Mouse (Mus musculus): ENCODE data around the gene Perp. TPM values are rescaled to one million over a fixed set of nuclear protein-coding genes. Genes with fewer than 3 reads are reported as not detected.

Gene Perp
- polyA plus RNA-seq, 1 experiment, result 422 TPM

DNA sequence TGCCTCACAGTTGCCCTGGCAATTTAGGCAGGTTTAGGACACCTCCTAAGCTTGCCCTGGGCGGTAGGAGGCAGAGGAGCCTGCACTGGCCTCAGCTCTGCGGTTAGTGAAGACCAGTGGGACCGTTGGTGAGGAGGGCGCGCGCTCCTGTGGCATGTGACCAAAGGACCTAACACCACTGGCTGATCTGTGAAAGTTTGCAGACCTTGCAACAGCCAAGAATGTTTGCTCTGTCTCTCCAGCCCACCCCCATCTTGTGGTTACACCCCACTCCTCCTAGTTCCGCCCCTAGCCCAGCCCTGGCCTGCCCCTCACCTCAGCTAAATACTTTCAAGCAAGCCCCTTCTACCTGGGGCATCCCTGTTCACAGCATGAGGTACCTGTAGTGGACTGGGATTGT, 13.0 kb upstream of the Perp start:
- Histone ChIP-seq H3K27ac (ENCODE audit: insufficient read depth, low read depth, low read length) (no peak overlapping the region), H3K4me1 (ENCODE audit: control insufficient read depth, insufficient read depth, insufficient read length, low read length) (no peaks in the 10 kb centered on the region), H3K27me3 (ENCODE audit: control insufficient read depth, insufficient read depth, low read length) (no peaks in the 10 kb centered on the region), H3K36me3 (ENCODE audit: control insufficient read depth, insufficient read depth, low read length) (no peaks in the 10 kb centered on the region), H3K4me3 (ENCODE audit: low read depth, low read length) (no peak overlapping the region)
- WGBS, result 47% methylated on average over 7 of the region's 7 CpGs
- TF ChIP-seq CTCF (IDR thresholded peaks at IDR 0.05; ENCODE audit: extremely low read depth, insufficient read length, insufficient replicate concordance, low read depth, low read length), result no peak
- no peak for TF ChIP-seq POLR2A (IDR thresholded peaks at IDR 0.05; ENCODE audit: low read depth, low read length)

DNA sequence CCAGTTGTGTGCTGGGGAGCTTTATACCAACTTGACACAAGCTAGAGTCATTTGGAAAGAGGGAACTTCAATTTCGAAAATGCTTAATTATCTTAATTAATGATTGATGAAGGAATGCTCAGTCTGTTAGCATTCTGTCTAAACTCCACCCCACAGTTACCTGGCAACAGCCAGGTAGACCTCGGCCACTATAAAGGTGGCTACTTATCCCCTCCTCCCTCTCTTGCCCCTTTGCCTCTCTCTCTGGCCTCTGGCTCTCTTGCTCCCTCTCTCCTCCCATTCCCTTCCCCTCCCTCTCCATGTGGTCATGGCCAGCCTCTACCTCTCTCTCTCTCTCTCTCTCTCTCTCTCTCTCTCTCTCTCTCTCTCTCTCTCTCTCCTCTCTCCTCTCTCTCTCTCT, 10.4 kb upstream of the Perp start:
- no peaks in the 10 kb centered on the region for H3K27me3 ChIP-seq (ENCODE audit: control insufficient read depth, insufficient read depth, low read length)
- no peak overlapping the region for H3K27ac ChIP-seq (ENCODE audit: insufficient read depth, low read depth, low read length)
- H3K4me3 ChIP-seq (ENCODE audit: low read depth, low read length), result no peak overlapping the region
- TF ChIP-seq POLR2A (IDR thresholded peaks at IDR 0.05; ENCODE audit: low read depth, low read length) (no peak), CTCF (IDR thresholded peaks at IDR 0.05; ENCODE audit: extremely low read depth, insufficient read length, insufficient replicate concordance, low read depth, low read length) (no peak)
- no peaks in the 10 kb centered on the region for H3K36me3 ChIP-seq (ENCODE audit: control insufficient read depth, insufficient read depth, low read length)
- WGBS, result 24% methylated on average over 2 of the region's 2 CpGs
- no peaks in the 10 kb centered on the region for H3K4me1 ChIP-seq (ENCODE audit: control insufficient read depth, insufficient read depth, insufficient read length, low read length)

GRCm38 (mm10) chr10:18835684-18836479, 8.9 kb upstream of the Perp start:
- Histone ChIP-seq H3K27ac (ENCODE audit: insufficient read depth, low read depth, low read length) (no peak overlapping the region), H3K4me3 (ENCODE audit: low read depth, low read length) (no peak overlapping the region), H3K27me3 (ENCODE audit: control insufficient read depth, insufficient read depth, low read length) (no peaks in the 10 kb centered on the region), H3K36me3 (ENCODE audit: control insufficient read depth, insufficient read depth, low read length) (no peaks in the 10 kb centered on the region), H3K4me1 (ENCODE audit: control insufficient read depth, insufficient read depth, insufficient read length, low read length) (no peaks in the 10 kb centered on the region)
- no peak for TF ChIP-seq POLR2A (IDR thresholded peaks at IDR 0.05; ENCODE audit: low read depth, low read length)
- no peak for TF ChIP-seq CTCF (IDR thresholded peaks at IDR 0.05; ENCODE audit: extremely low read depth, insufficient read length, insufficient replicate concordance, low read depth, low read length)
- WGBS, result 64% methylated on average over 6 of the region's 6 CpGs

GRCm38 (mm10) chr10:18839530-18839929, 5.3 kb upstream of the Perp start:
- WGBS, result 78% methylated on average over 4 of the region's 4 CpGs
- no peaks in the 10 kb centered on the region for H3K36me3 ChIP-seq (ENCODE audit: control insufficient read depth, insufficient read depth, low read length)
- peaks cover 2% of the 10 kb centered on the region; the same call in 1 of the 2 replicates for H3K4me1 ChIP-seq (ENCODE audit: control insufficient read depth, insufficient read depth, insufficient read length, low read length)
- H3K27me3 ChIP-seq (ENCODE audit: control insufficient read depth, insufficient read depth, low read length), result no peaks in the 10 kb centered on the region
- no peak overlapping the region for H3K27ac ChIP-seq (ENCODE audit: insufficient read depth, low read depth, low read length)
- TF ChIP-seq POLR2A (IDR thresholded peaks at IDR 0.05; ENCODE audit: low read depth, low read length) (no peak), CTCF (IDR thresholded peaks at IDR 0.05; ENCODE audit: extremely low read depth, insufficient read length, insufficient replicate concordance, low read depth, low read length) (no peak)
- H3K4me3 ChIP-seq (ENCODE audit: low read depth, low read length), result no peak overlapping the region

DNA sequence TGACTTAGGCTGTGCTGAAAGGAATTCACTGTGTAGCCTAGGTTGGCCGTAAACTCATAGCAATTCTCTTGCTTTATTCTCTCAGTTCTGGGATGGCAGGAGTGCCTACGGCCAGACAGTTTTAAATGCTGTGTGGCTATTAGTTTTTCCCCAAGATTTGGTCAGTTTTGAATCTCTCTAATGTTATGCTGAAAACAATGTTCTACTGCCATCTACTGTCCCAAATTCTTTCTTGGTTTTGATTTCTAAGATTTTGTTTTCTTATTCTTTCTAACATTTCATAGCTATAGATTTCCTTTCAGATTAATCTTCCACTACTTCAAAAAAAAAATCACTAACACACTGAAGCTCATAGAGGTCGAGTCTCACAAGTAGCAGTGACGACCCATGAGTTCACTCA, 4.1 kb upstream of the Perp start:
- peaks cover 2% of the 10 kb centered on the region for H3K4me1 ChIP-seq (ENCODE audit: control insufficient read depth, insufficient read depth, insufficient read length, low read length)
- no peak for TF ChIP-seq CTCF (IDR thresholded peaks at IDR 0.05; ENCODE audit: extremely low read depth, insufficient read length, insufficient replicate concordance, low read depth, low read length)
- no peak for TF ChIP-seq POLR2A (IDR thresholded peaks at IDR 0.05; ENCODE audit: low read depth, low read length)
- no peaks in the 10 kb centered on the region for H3K27me3 ChIP-seq (ENCODE audit: control insufficient read depth, insufficient read depth, low read length)
- H3K27ac ChIP-seq (ENCODE audit: insufficient read depth, low read depth, low read length), result no peak overlapping the region
- WGBS, result 63% methylated on average over 4 of the region's 4 CpGs
- H3K4me3 ChIP-seq (ENCODE audit: low read depth, low read length), result no peak overlapping the region
- H3K36me3 ChIP-seq (ENCODE audit: control insufficient read depth, insufficient read depth, low read length), result no peaks in the 10 kb centered on the region

DNA sequence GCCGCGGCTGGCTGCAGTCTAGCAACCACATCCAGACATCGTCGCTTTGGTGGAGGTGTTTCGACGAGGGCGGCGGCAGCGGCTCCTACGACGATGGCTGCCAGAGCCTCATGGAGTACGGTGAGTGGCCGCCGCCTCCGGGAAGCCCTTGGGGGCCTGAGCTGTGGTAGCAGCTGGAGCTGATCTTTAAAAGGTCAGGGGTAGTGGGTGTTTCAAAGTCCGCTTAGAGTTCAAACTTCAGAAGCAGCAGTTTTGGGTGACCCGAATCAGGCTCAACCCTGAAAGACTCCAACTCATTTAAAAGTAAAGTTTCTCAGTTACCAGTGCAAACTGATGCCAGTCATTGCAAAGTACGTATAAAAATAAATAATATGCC, 455 bp downstream of the Perp start:
- no peaks in the 10 kb centered on the region for H3K27me3 ChIP-seq (ENCODE audit: control insufficient read depth, insufficient read depth, low read length)
- peak overlapping the region; percentile 99 for H3K27ac ChIP-seq (ENCODE audit: insufficient read depth, low read depth, low read length)
- H3K4me3 ChIP-seq (ENCODE audit: low read depth, low read length), result peak overlapping the region; percentile 100
- 7% methylated on average over 18 of the region's 18 CpGs for WGBS
- no peaks in the 10 kb centered on the region for H3K36me3 ChIP-seq (ENCODE audit: control insufficient read depth, insufficient read depth, low read length)
- peaks cover 2% of the 10 kb centered on the region for H3K4me1 ChIP-seq (ENCODE audit: control insufficient read depth, insufficient read depth, insufficient read length, low read length)
- TF ChIP-seq POLR2A (IDR thresholded peaks at IDR 0.05; ENCODE audit: low read depth, low read length) (no peak), CTCF (IDR thresholded peaks at IDR 0.05; ENCODE audit: extremely low read depth, insufficient read length, insufficient replicate concordance, low read depth, low read length) (no peak)

DNA sequence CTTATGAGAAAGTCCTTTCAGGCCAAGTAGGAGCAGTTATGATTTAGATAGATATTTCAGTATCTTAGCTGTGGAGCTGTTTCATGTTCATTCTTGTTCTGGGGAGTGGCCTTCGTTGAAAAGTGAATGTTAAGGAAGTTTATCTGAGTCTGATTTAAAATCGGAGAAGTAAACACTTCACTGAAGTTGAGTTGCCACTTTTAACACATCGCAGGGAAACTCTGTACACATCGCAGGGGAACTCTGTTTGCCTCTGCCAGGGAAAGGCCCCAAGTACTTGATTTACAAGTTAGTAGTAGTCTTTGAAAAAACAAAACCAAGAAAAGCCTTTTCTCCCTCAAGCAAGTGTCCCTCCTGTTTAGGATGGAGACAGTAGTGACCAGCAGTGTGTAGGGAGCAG, 891 bp downstream of the Perp start:
- Histone ChIP-seq H3K27ac (ENCODE audit: insufficient read depth, low read depth, low read length) (peak overlapping the region; percentile 57), H3K4me3 (ENCODE audit: low read depth, low read length) (peak overlapping the region; percentile 12; the same call in 1 of the 2 replicates)
- no peak for TF ChIP-seq CTCF (IDR thresholded peaks at IDR 0.05; ENCODE audit: extremely low read depth, insufficient read length, insufficient replicate concordance, low read depth, low read length)
- no peak for TF ChIP-seq POLR2A (IDR thresholded peaks at IDR 0.05; ENCODE audit: low read depth, low read length)

More for the DNA sequence above, 891 bp downstream of the Perp start:
- H3K4me1 ChIP-seq (ENCODE audit: control insufficient read depth, insufficient read depth, insufficient read length, low read length), result peaks cover 2% of the 10 kb centered on the region
- H3K36me3 ChIP-seq (ENCODE audit: control insufficient read depth, insufficient read depth, low read length), result no peaks in the 10 kb centered on the region
- no peaks in the 10 kb centered on the region for H3K27me3 ChIP-seq (ENCODE audit: control insufficient read depth, insufficient read depth, low read length)
- WGBS, result 18% methylated on average over 4 of the region's 4 CpGs
